Mouse (Mus musculus) CH12.LX (cell line): ENCODE measurements around the gene Serpinh1. TPM values are rescaled to one million over a fixed set of nuclear protein-coding genes. Genes with fewer than 3 reads are reported as not detected.

Experiments used
- DNase-seq: peaks from one replicate; pipeline ENCODE4 v3.0.0-alpha.2; 2013; ENCODE audit errors: extremely low read depth
- H3K27ac ChIP-seq: 2 replicates; pipeline ENCODE4 v1.5.1; 2012; ENCODE audit warnings: low read depth, mild to moderate bottlenecking, control low read depth, moderate library complexity; ENCODE audit not compliant: insufficient read depth
- H3K27me3 ChIP-seq: replicated peaks from 2 replicates; pipeline ENCODE3; 2012; ENCODE audit warnings: inconsistent platforms
- H3K36me3 ChIP-seq, 2 experiments: replicated peaks in 1 of 2; 2 replicates each; pipeline versions ENCODE3 to v1.6.1; 2012; ENCODE audit warnings: inconsistent platforms in 1 of 2, low read length in 1 of 2, mild to moderate bottlenecking in 1 of 2, mixed read lengths in 1 of 2, moderate library complexity in 1 of 2; ENCODE audit not compliant: control insufficient read depth in 1 of 2, insufficient read depth in 1 of 2
- H3K4me1 ChIP-seq, 2 experiments: 2 replicates each; pipeline ENCODE4 v1.6.1; 2012; ENCODE audit warnings: inconsistent platforms in 1 of 2, moderate library complexity in 1 of 2; ENCODE audit not compliant: insufficient read depth in 2 of 2, control insufficient read depth in 1 of 2
- H3K4me2 ChIP-seq: 2 replicates; pipeline ENCODE4 v1.6.1; 2012; ENCODE audit warnings: low read depth, mild to moderate bottlenecking, control low read depth; ENCODE audit not compliant: poor library complexity, insufficient read depth, severe bottlenecking
- H3K4me3 ChIP-seq, 3 experiments: fragments of 150-350 bp in 1 of 3; sonication (generic) in 1 of 3; replicated peaks in 1 of 3; 2 replicates each; pipeline versions ENCODE3 to v1.5.1; 2011 to 2012; ENCODE audit warnings: low read depth in 2 of 3, low read length in 2 of 3, mild to moderate bottlenecking in 2 of 3, moderate library complexity in 2 of 3, control low read depth in 1 of 3, improper control_type of control experiment in 1 of 3, inconsistent platforms in 1 of 3, mixed read lengths in 1 of 3; ENCODE audit not compliant: poor library complexity in 1 of 3
- H3K79me2 ChIP-seq: replicated peaks from 2 replicates; pipeline ENCODE4 v1.6.1; 2012; ENCODE audit warnings: mild to moderate bottlenecking, moderate library complexity; ENCODE audit not compliant: control insufficient read depth, poor library complexity, insufficient read depth, severe bottlenecking; ENCODE audit errors: extremely low read depth
- H3K9ac ChIP-seq: 2 replicates; pipeline ENCODE4 v1.6.1; 2012; ENCODE audit warnings: low read depth, mild to moderate bottlenecking, control low read depth, moderate library complexity; ENCODE audit not compliant: insufficient read depth
- H3K9me3 ChIP-seq: replicated peaks from 2 replicates; pipeline ENCODE3; 2012; ENCODE audit warnings: low read length, inconsistent platforms, mixed read lengths
- BHLHE40 ChIP-seq: IDR thresholded peaks from 2 replicates; pipeline ENCODE4 v1.6.1; 2011; ENCODE audit warnings: mild to moderate bottlenecking, low read depth, low read length, improper control_type of control experiment
- CHD1 ChIP-seq: IDR thresholded peaks from 2 replicates; pipeline ENCODE4 v1.6.1; 2012; ENCODE audit warnings: low read depth, low read length, improper control_type of control experiment, inconsistent platforms
- CHD2 ChIP-seq: IDR thresholded peaks from 2 replicates; pipeline ENCODE4 v1.6.1; 2011; ENCODE audit warnings: low read length, improper control_type of control experiment
- CTCF ChIP-seq, 2 experiments: IDR thresholded peaks in 1 of 2; conservative IDR thresholded peaks in 1 of 2; 2 replicates each; pipeline ENCODE4 v1.5.1; 2011 to 2012; ENCODE audit warnings: low read depth in 2 of 2, low read length in 2 of 2, improper control_type of control experiment in 1 of 2, inconsistent platforms in 1 of 2, mild to moderate bottlenecking in 1 of 2, moderate library complexity in 1 of 2
- E2F4 ChIP-seq: IDR thresholded peaks from 2 replicates; pipeline ENCODE4 v1.6.1; 2011; ENCODE audit warnings: low read depth, low read length, improper control_type of control experiment; ENCODE audit not compliant: insufficient replicate concordance
- ELF1 ChIP-seq: IDR thresholded peaks from 2 replicates; pipeline ENCODE4 v1.6.1; 2014; ENCODE audit warnings: low read depth, mild to moderate bottlenecking, inconsistent platforms, low read length, improper control_type of control experiment
- EP300 ChIP-seq: IDR thresholded peaks from 2 replicates; pipeline ENCODE4 v1.6.1; 2011; ENCODE audit warnings: low read length, improper control_type of control experiment
- ETS1 ChIP-seq: conservative IDR thresholded peaks from 2 replicates; pipeline ENCODE4 v1.6.1; 2012; ENCODE audit warnings: low read depth, mild to moderate bottlenecking, inconsistent platforms, low read length, improper control_type of control experiment, moderate library complexity
- GABPA ChIP-seq: IDR thresholded peaks from 2 replicates; pipeline ENCODE4 v1.6.1; 2012; ENCODE audit warnings: low read depth, low read length, improper control_type of control experiment, inconsistent platforms; ENCODE audit not compliant: insufficient replicate concordance
- HCFC1 ChIP-seq: IDR thresholded peaks from 2 replicates; pipeline ENCODE4 v1.6.1; 2012; ENCODE audit warnings: low read depth, mild to moderate bottlenecking, inconsistent platforms, low read length, improper control_type of control experiment
- IRF4 ChIP-seq: IDR thresholded peaks from 2 replicates; pipeline ENCODE4 v1.6.1; 2014; ENCODE audit warnings: low read depth, mild to moderate bottlenecking, inconsistent platforms, low read length, improper control_type of control experiment
- JUN ChIP-seq: IDR thresholded peaks from 2 replicates; pipeline ENCODE4 v1.6.1; 2011; ENCODE audit warnings: low read depth, mild to moderate bottlenecking, low read length, improper control_type of control experiment, moderate library complexity; ENCODE audit not compliant: insufficient read depth
- JUND ChIP-seq: conservative IDR thresholded peaks from 2 replicates; pipeline ENCODE4 v1.6.1; 2011; ENCODE audit warnings: low read depth, low read length, improper control_type of control experiment
- KAT2A ChIP-seq: IDR thresholded peaks from 2 replicates; pipeline ENCODE4 v1.6.1; 2012; ENCODE audit warnings: low read length, improper control_type of control experiment, inconsistent platforms; ENCODE audit not compliant: insufficient replicate concordance
- MAFK ChIP-seq: IDR thresholded peaks from 2 replicates; pipeline ENCODE4 v1.6.1; 2011; ENCODE audit warnings: low read length, improper control_type of control experiment; ENCODE audit not compliant: insufficient replicate concordance
- MAX ChIP-seq: IDR thresholded peaks from 2 replicates; pipeline ENCODE4 v1.6.1; 2011; ENCODE audit warnings: low read length, improper control_type of control experiment
- MAZ ChIP-seq: IDR thresholded peaks from 2 replicates; pipeline ENCODE4 v1.6.1; 2012; ENCODE audit warnings: low read depth, mild to moderate bottlenecking, inconsistent platforms, low read length, improper control_type of control experiment, moderate library complexity
- MEF2A ChIP-seq: IDR thresholded peaks from 2 replicates; pipeline ENCODE4 v1.6.1; 2014; ENCODE audit warnings: low read depth, mild to moderate bottlenecking, inconsistent platforms, low read length, improper control_type of control experiment, borderline replicate concordance
- MXI1 ChIP-seq: IDR thresholded peaks from 2 replicates; pipeline ENCODE4 v1.6.1; 2011; ENCODE audit warnings: mild to moderate bottlenecking, low read depth, low read length, improper control_type of control experiment
- MYC ChIP-seq: IDR thresholded peaks from 2 replicates; pipeline ENCODE4 v1.6.1; 2011; ENCODE audit warnings: low read depth, mild to moderate bottlenecking, improper control_type of control experiment, low read length
- NELFE ChIP-seq: IDR thresholded peaks from 2 replicates; pipeline ENCODE4 v1.6.1; 2011; ENCODE audit warnings: low read depth, low read length, improper control_type of control experiment
- NRF1 ChIP-seq: IDR thresholded peaks from 2 replicates; pipeline ENCODE4 v1.6.1; 2014; ENCODE audit warnings: low read depth, mild to moderate bottlenecking, inconsistent platforms, low read length, improper control_type of control experiment, moderate library complexity
- PAX5 ChIP-seq: IDR thresholded peaks from 2 replicates; pipeline ENCODE4 v1.6.1; 2012; ENCODE audit warnings: low read length, inconsistent platforms, mixed read lengths
- POLR2A ChIP-seq: IDR thresholded peaks from 2 replicates; pipeline ENCODE4 v1.6.1; 2011; ENCODE audit warnings: low read depth, mild to moderate bottlenecking, improper control_type of control experiment, low read length
- POLR2AphosphoS2 ChIP-seq: IDR thresholded peaks from 2 replicates; pipeline ENCODE4 v1.6.1; 2011; ENCODE audit warnings: low read depth, low read length, improper control_type of control experiment
- RAD21 ChIP-seq: IDR thresholded peaks from 2 replicates; pipeline ENCODE4 v1.6.1; 2011; ENCODE audit warnings: low read depth, mild to moderate bottlenecking, low read length, improper control_type of control experiment, moderate library complexity
- RCOR1 ChIP-seq: conservative IDR thresholded peaks from 2 replicates; pipeline ENCODE4 v1.6.1; 2012; ENCODE audit warnings: low read depth, mild to moderate bottlenecking, inconsistent platforms, low read length, improper control_type of control experiment
- SIN3A ChIP-seq: IDR thresholded peaks from 2 replicates; pipeline ENCODE4 v1.6.1; 2012; ENCODE audit warnings: low read length, improper control_type of control experiment, inconsistent platforms
- SMC3 ChIP-seq: IDR thresholded peaks from 2 replicates; pipeline ENCODE4 v1.6.1; 2011; ENCODE audit warnings: low read depth, low read length, improper control_type of control experiment
- TBP ChIP-seq: conservative IDR thresholded peaks from 2 replicates; pipeline ENCODE4 v1.6.1; 2011; ENCODE audit warnings: low read depth, low read length, improper control_type of control experiment
- TCF12 ChIP-seq: IDR thresholded peaks from 2 replicates; pipeline ENCODE4 v1.6.1; 2014; ENCODE audit warnings: low read depth, mild to moderate bottlenecking, inconsistent platforms, low read length, improper control_type of control experiment
- UBTF ChIP-seq: IDR thresholded peaks from 2 replicates; pipeline ENCODE4 v1.6.1; 2012; ENCODE audit warnings: low read depth, mild to moderate bottlenecking, inconsistent platforms, low read length, improper control_type of control experiment, moderate library complexity
- USF1 ChIP-seq: IDR thresholded peaks from 2 replicates; pipeline ENCODE4 v1.6.1; 2014; ENCODE audit warnings: low read depth, mild to moderate bottlenecking, inconsistent platforms, low read length, improper control_type of control experiment
- USF2 ChIP-seq: conservative IDR thresholded peaks from 2 replicates; pipeline ENCODE4 v1.6.1; 2011; ENCODE audit warnings: low read depth, low read length, improper control_type of control experiment
- ZC3H11A ChIP-seq: IDR thresholded peaks from 2 replicates; pipeline ENCODE4 v1.6.1; 2012; ENCODE audit warnings: low read depth, mild to moderate bottlenecking, inconsistent platforms, low read length, improper control_type of control experiment
- ZKSCAN1 ChIP-seq: IDR thresholded peaks from 2 replicates; pipeline ENCODE4 v1.6.1; 2012; ENCODE audit warnings: low read depth, inconsistent platforms, low read length, improper control_type of control experiment, borderline replicate concordance
- ZMIZ1 ChIP-seq: IDR thresholded peaks from 2 replicates; pipeline ENCODE4 v1.6.1; 2012; ENCODE audit warnings: low read depth, mild to moderate bottlenecking, inconsistent platforms, low read length, improper control_type of control experiment
- ZNF384 ChIP-seq: IDR thresholded peaks from 2 replicates; pipeline ENCODE4 v1.6.1; 2012; ENCODE audit warnings: low read depth, low read length, improper control_type of control experiment, inconsistent platforms
- dilution Hi-C: fragments of 300-500 bp; cut with MboI; formaldehyde crosslinking; loops from 2 replicates; pipeline ENCODE4 v1.14.3; 2020; ENCODE audit warnings: low sequenced_read_pairs; ENCODE audit not compliant: extremely low pct_unique_long_range_greater_than_20kb, extremely low pct_ligation_motif_present
- in situ Hi-C: fragments of 300-500 bp; cut with MboI; formaldehyde crosslinking; loops from 3 replicates; pipeline ENCODE4 v1.14.3; 2019; ENCODE audit warnings: low sequenced_read_pairs, low pct_ligation_motif_present, low pct_unique_long_range_greater_than_20kb, mixed read lengths
- polyA plus RNA-seq: library from polyadenylated mRNA; unstranded; fragments of >175 nt; gene quantifications from 2 replicates; pipeline ENCODE4 v1.2.1, GENCODE M21; 2012; ENCODE audit warnings: low read depth; ENCODE audit not compliant: insufficient read length
- total RNA-seq, 2 experiments: library from RNA; depleted of rRNA; stranded (reverse); fragments of 300-350 nt in 1 of 2; fragments of >200 nt in 1 of 2; gene quantifications; 2 replicates each; pipeline ENCODE4 v1.2.3; 2012 to 2014

Gene Serpinh1
- total and polyA plus RNA-seq, 3 experiments, result not detected

- Histone ChIP-seq H3K27ac (peak within 1 kb of the TSS; percentile 39), H3K9me3 (peaks cover 5% of the 10 kb centered on the region), H3K4me3 (peak within 1 kb of the TSS; percentile 65 to 74 (median 69)), H3K79me2 (no peaks in the 10 kb centered on the region), H3K4me1 (peaks cover 18 to 42% of the 10 kb centered on the region in 2 experiments)
- TF ChIP-seq ZC3H11A (no peak), HCFC1 (peak; percentile 51), CHD2 (peak; percentile 79), JUND (no peak), TBP (no peak), EP300 (0 out of 2 replicates have a peak, but pooled peaks have one; percentile 29), ZMIZ1 (peak; percentile 88), CTCF (conservative IDR thresholded peaks at IDR 0.05 in 1 of 2, IDR thresholded peaks at IDR 0.05 in 1 of 2; ENCODE audit: low read depth in 2 of 2, low read length in 2 of 2) (no peak), NRF1 (peak; percentile 68), MAFK (no peak), IRF4 (0 out of 2 replicates have a peak, but pooled peaks have one; percentile 21), ZKSCAN1 (no peak), POLR2AphosphoS2 (no peak), MYC (no peak), MEF2A (peak; percentile 64), GABPA (no peak), MAX (peak; percentile 67), NELFE (peak; percentile 72), RCOR1 (0 out of 2 replicates have a peak, but pooled peaks have one; percentile 48), ZNF384 (no peak), E2F4 (no peak), TCF12 (peak; percentile 75), MXI1 (peak; percentile 60), POLR2A (peak; percentile 82; the same call in 1 of the 2 replicates), MAZ (0 out of 2 replicates have a peak, but pooled peaks have one; percentile 49), SIN3A (peak; percentile 82), KAT2A (0 out of 2 replicates have a peak, but pooled peaks have one; percentile 55), USF1 (no peak), PAX5 (no peak), BHLHE40 (0 out of 2 replicates have a peak, but pooled peaks have one; percentile 17), ELF1 (peak; percentile 63; the same call in 1 of the 2 replicates), JUN (no peak), SMC3 (0 out of 2 replicates have a peak, but pooled peaks have one; percentile 2), UBTF (peak; percentile 94), USF2 (no peak), ETS1 (no peak), RAD21 (no peak), CHD1 (peak; percentile 66; the same call in 1 of the 2 replicates)
- TF ChIP-seq, all 38 proteins: peak for 21
- H3K27me3 ChIP-seq, result peaks cover 1% of the 10 kb centered on the region
- peak within 1 kb of the TSS; percentile 73 for H3K4me2 ChIP-seq
- H3K36me3 ChIP-seq, result peaks cover 0 to 14% of the 10 kb centered on the region in 2 experiments
- peak; percentile 95 for DNase-seq
- dilution Hi-C loops (no loop called here), in situ Hi-C loops (no loop called here)
- peak within 1 kb of the TSS; percentile 76 for H3K9ac ChIP-seq
Measured at GRCm38 (mm10) chr7:99381214-99382087, 28.4 kb upstream of the Serpinh1 start, which contains the start of gene Gdpd5. Gene Gdpd5, plus strand, starts transcription at chr7:99381414.
